Mouse (Mus musculus): ENCODE results near the gene Ankrd44. TPM values are rescaled to one million over a fixed set of nuclear protein-coding genes. Genes with fewer than 3 reads are reported as not detected.

Ankrd44 gene
- total and polyA plus RNA-seq, 3 experiments = 12.7 to 23.0 (median 19.8) TPM

- H3K4me2 ChIP-seq (ENCODE audit: insufficient read depth, low read depth, poor library complexity, severe bottlenecking) = no peak overlapping the region
- TF ChIP-seq PAX5 (IDR thresholded peaks at IDR 0.05; ENCODE audit: low read length) (no peak), SMC3 (IDR thresholded peaks at IDR 0.05; ENCODE audit: low read depth, low read length) (no peak), ZNF384 (IDR thresholded peaks at IDR 0.05; ENCODE audit: low read depth, low read length) (no peak), EP300 (IDR thresholded peaks at IDR 0.05; ENCODE audit: low read length) (no peak), CHD1 (IDR thresholded peaks at IDR 0.05; ENCODE audit: low read depth, low read length) (no peak), MAX (IDR thresholded peaks at IDR 0.05; ENCODE audit: low read length) (no peak), CHD2 (IDR thresholded peaks at IDR 0.05; ENCODE audit: low read length) (no peak), POLR2A (IDR thresholded peaks at IDR 0.05; ENCODE audit: low read depth, low read length) (no peak), NRF1 (IDR thresholded peaks at IDR 0.05; ENCODE audit: low read depth, low read length) (no peak), UBTF (IDR thresholded peaks at IDR 0.05; ENCODE audit: low read depth, low read length) (no peak), BHLHE40 (IDR thresholded peaks at IDR 0.05; ENCODE audit: low read depth, low read length) (no peak), KAT2A (IDR thresholded peaks at IDR 0.05; ENCODE audit: insufficient replicate concordance, low read length) (no peak), TCF12 (IDR thresholded peaks at IDR 0.05; ENCODE audit: low read depth, low read length) (no peak), MAFK (IDR thresholded peaks at IDR 0.05; ENCODE audit: insufficient replicate concordance, low read length) (no peak), GABPA (IDR thresholded peaks at IDR 0.05; ENCODE audit: insufficient replicate concordance, low read depth, low read length) (no peak), MEF2A (IDR thresholded peaks at IDR 0.05; ENCODE audit: borderline replicate concordance, low read depth, low read length) (no peak)
- dilution Hi-C loops (cut with MboI; ENCODE audit: extremely low pct_ligation_motif_present, extremely low pct_unique_long_range_greater_than_20kb, low sequenced_read_pairs) (no loop called here), in situ Hi-C loops (cut with MboI; ENCODE audit: low pct_ligation_motif_present, low pct_unique_long_range_greater_than_20kb, low sequenced_read_pairs) (no loop called here)
- peaks cover 0 to 11% of the 10 kb centered on the region in 2 experiments for H3K36me3 ChIP-seq (replicated peaks in 1 of 2; ENCODE audit: control insufficient read depth in 1 of 2, insufficient read depth in 1 of 2, low read length in 1 of 2)
- no peaks in the 10 kb centered on the region for H3K9me3 ChIP-seq (replicated peaks; ENCODE audit: low read length)
- H3K27ac ChIP-seq (ENCODE audit: insufficient read depth, low read depth) = no peak overlapping the region
- no peaks in the 10 kb centered on the region for H3K27me3 ChIP-seq (replicated peaks)
- H3K79me2 ChIP-seq (replicated peaks; ENCODE audit: control insufficient read depth, extremely low read depth, insufficient read depth, poor library complexity, severe bottlenecking) = 0 out of 2 replicates have a peak, but pooled peaks cover 4% of the 10 kb centered on the region
- peaks cover 14 to 43% of the 10 kb centered on the region in 2 experiments for H3K4me1 ChIP-seq (ENCODE audit: control insufficient read depth in 1 of 2, insufficient read depth in 2 of 2)
- no peak overlapping the region for H3K4me3 ChIP-seq (replicated peaks in 1 of 3; ENCODE audit: low read depth in 2 of 3, low read length in 2 of 3, poor library complexity in 1 of 3)
- no peak for DNase-seq (ENCODE audit: extremely low read depth)
- H3K9ac ChIP-seq (ENCODE audit: insufficient read depth, low read depth) = no peak overlapping the region
Measured at GRCm38 (mm10) chr1:54851610-54852009, 74.6 kb downstream of the Ankrd44 start.

GRCm38 (mm10) chr1:54850077-54850476 is 76.1 kb downstream of the Ankrd44 start:
- Histone ChIP-seq H3K27me3 (replicated peaks) (no peaks in the 10 kb centered on the region), H3K79me2 (replicated peaks; ENCODE audit: control insufficient read depth, extremely low read depth, insufficient read depth, poor library complexity, severe bottlenecking) (0 out of 2 replicates have a peak, but pooled peaks cover 4% of the 10 kb centered on the region), H3K36me3 (replicated peaks in 1 of 2; ENCODE audit: control insufficient read depth in 1 of 2, insufficient read depth in 1 of 2, low read length in 1 of 2) (peaks cover 0 to 9% of the 10 kb centered on the region in 2 experiments), H3K4me2 (ENCODE audit: insufficient read depth, low read depth, poor library complexity, severe bottlenecking) (no peak overlapping the region), H3K4me1 (ENCODE audit: control insufficient read depth in 1 of 2, insufficient read depth in 2 of 2) (peaks cover 18 to 50% of the 10 kb centered on the region in 2 experiments), H3K9ac (ENCODE audit: insufficient read depth, low read depth) (no peak overlapping the region), H3K4me3 (replicated peaks in 1 of 3; ENCODE audit: low read depth in 2 of 3, low read length in 2 of 3, poor library complexity in 1 of 3) (no peak overlapping the region), H3K27ac (ENCODE audit: insufficient read depth, low read depth) (no peak overlapping the region), H3K9me3 (replicated peaks; ENCODE audit: low read length) (no peaks in the 10 kb centered on the region)
- no peak for TF ChIP-seq USF2 (conservative IDR thresholded peaks at IDR 0.05; ENCODE audit: low read depth, low read length)
- no peak for TF ChIP-seq NELFE (IDR thresholded peaks at IDR 0.05; ENCODE audit: low read depth, low read length)
- TF ChIP-seq USF1 (IDR thresholded peaks at IDR 0.05; ENCODE audit: low read depth, low read length) = no peak
- TF ChIP-seq TBP (conservative IDR thresholded peaks at IDR 0.05; ENCODE audit: low read depth, low read length) = no peak
- TF ChIP-seq POLR2A (IDR thresholded peaks at IDR 0.05; ENCODE audit: low read depth, low read length) = no peak
- TF ChIP-seq ELF1 (IDR thresholded peaks at IDR 0.05; ENCODE audit: low read depth, low read length) = no peak
- no peak for TF ChIP-seq MAX (IDR thresholded peaks at IDR 0.05; ENCODE audit: low read length)
- TF ChIP-seq KAT2A (IDR thresholded peaks at IDR 0.05; ENCODE audit: insufficient replicate concordance, low read length) = no peak
- no peak for TF ChIP-seq SMC3 (IDR thresholded peaks at IDR 0.05; ENCODE audit: low read depth, low read length)
- no peak for TF ChIP-seq PAX5 (IDR thresholded peaks at IDR 0.05; ENCODE audit: low read length)
- TF ChIP-seq SIN3A (IDR thresholded peaks at IDR 0.05; ENCODE audit: low read length) = no peak
- TF ChIP-seq ZC3H11A (IDR thresholded peaks at IDR 0.05; ENCODE audit: low read depth, low read length) = no peak
- no peak for TF ChIP-seq ZMIZ1 (IDR thresholded peaks at IDR 0.05; ENCODE audit: low read depth, low read length)
- TF ChIP-seq RAD21 (IDR thresholded peaks at IDR 0.05; ENCODE audit: low read depth, low read length) = no peak
- TF ChIP-seq ZKSCAN1 (IDR thresholded peaks at IDR 0.05; ENCODE audit: borderline replicate concordance, low read depth, low read length) = no peak
- TF ChIP-seq CTCF (conservative IDR thresholded peaks at IDR 0.05 in 1 of 2, IDR thresholded peaks at IDR 0.05 in 1 of 2; ENCODE audit: low read depth in 2 of 2, low read length in 2 of 2) = no peak
- no peak for TF ChIP-seq HCFC1 (IDR thresholded peaks at IDR 0.05; ENCODE audit: low read depth, low read length)
- no peak for TF ChIP-seq JUND (conservative IDR thresholded peaks at IDR 0.05; ENCODE audit: low read depth, low read length)
- TF ChIP-seq NRF1 (IDR thresholded peaks at IDR 0.05; ENCODE audit: low read depth, low read length) = no peak
- dilution Hi-C loops (cut with MboI; ENCODE audit: extremely low pct_ligation_motif_present, extremely low pct_unique_long_range_greater_than_20kb, low sequenced_read_pairs) = no loop called here
- in situ Hi-C loops (cut with MboI; ENCODE audit: low pct_ligation_motif_present, low pct_unique_long_range_greater_than_20kb, low sequenced_read_pairs) = no loop called here
- DNase-seq (ENCODE audit: extremely low read depth) = no peak

All from CH12.LX (cell line).